Mouse (Mus musculus): ENCODE data around the gene Acox1. TPM values are rescaled to one million over a fixed set of nuclear protein-coding genes. Genes with fewer than 3 reads are reported as not detected.

Acox1 gene
- polyA plus RNA-seq, 1 experiment from 2014 or later = 31.3 TPM

- Histone ChIP-seq H3K9me3 (no peaks in the 10 kb centered on the region), H3K4me3 (peak overlapping the region; percentile 35), H3K27ac (no peak overlapping the region), H3K9ac (peak overlapping the region; percentile 36), H3K4me2 (peak overlapping the region; percentile 66), H3K36me3 (peaks cover 13% of the 10 kb centered on the region; the same call in 1 of the 2 replicates), H3K27me3 (peaks cover 37% of the 10 kb centered on the region), H3K4me1 (peaks cover 45% of the 10 kb centered on the region)
- ATAC-seq (ENCODE audit: insufficient number of reproducible peaks, low FRiP score, low TSS enrichment, low read depth) = no peak
- WGBS = 12% methylated on average over 23 of the region's 23 CpGs
These were observed 23.9 kb upstream of the Acox1 start for GRCm38 (mm10) chr11:116222740-116223059.

GRCm38 (mm10) chr11:116221931-116222739 lies 23.3 kb upstream of the Acox1 start:
- WGBS = 13% methylated on average over 53 of the region's 53 CpGs
- no peaks in the 10 kb centered on the region for H3K9me3 ChIP-seq
- H3K27me3 ChIP-seq = peaks cover 37% of the 10 kb centered on the region
- ATAC-seq (ENCODE audit: insufficient number of reproducible peaks, low FRiP score, low TSS enrichment, low read depth) = no peak
- 0 out of 2 replicates have a peak, but pooled peaks cover 8% of the 10 kb centered on the region for H3K36me3 ChIP-seq
- peak overlapping the region; percentile 36 for H3K9ac ChIP-seq
- H3K4me2 ChIP-seq = peak overlapping the region; percentile 66
- peaks cover 45% of the 10 kb centered on the region for H3K4me1 ChIP-seq
- H3K4me3 ChIP-seq = peak overlapping the region; percentile 35
- no peak overlapping the region for H3K27ac ChIP-seq

- Histone ChIP-seq H3K9ac (no peak overlapping the region), H3K36me3 (0 out of 2 replicates have a peak, but pooled peaks cover 13% of the 10 kb centered on the region), H3K4me2 (no peak overlapping the region), H3K27me3 (peaks cover 37% of the 10 kb centered on the region), H3K4me1 (peaks cover 45% of the 10 kb centered on the region), H3K4me3 (no peak overlapping the region), H3K27ac (peak overlapping the region; percentile 86), H3K9me3 (no peaks in the 10 kb centered on the region)
- WGBS = 22% methylated on average over 4 of the region's 4 CpGs
- ATAC-seq (ENCODE audit: insufficient number of reproducible peaks, low FRiP score, low TSS enrichment, low read depth) = no peak
These were observed 21.0 kb upstream of the Acox1 start for GRCm38 (mm10) chr11:116219885-116220284.

- ATAC-seq (ENCODE audit: insufficient number of reproducible peaks, low FRiP score, low TSS enrichment, low read depth) = peak; percentile 80
- H3K4me3 ChIP-seq = no peak overlapping the region
- peak overlapping the region; percentile 86 for H3K27ac ChIP-seq
- H3K9me3 ChIP-seq = no peaks in the 10 kb centered on the region
- peaks cover 35% of the 10 kb centered on the region for H3K27me3 ChIP-seq
- H3K36me3 ChIP-seq = 0 out of 2 replicates have a peak, but pooled peaks cover 13% of the 10 kb centered on the region
- 38% methylated on average over 7 of the region's 7 CpGs for WGBS
- H3K9ac ChIP-seq = no peak overlapping the region
- peaks cover 45% of the 10 kb centered on the region for H3K4me1 ChIP-seq
- H3K4me2 ChIP-seq = no peak overlapping the region
These were observed 20.0 kb upstream of the Acox1 start for GRCm38 (mm10) chr11:116218737-116219400.

- H3K36me3 ChIP-seq = 0 out of 2 replicates have a peak, but pooled peaks cover 9% of the 10 kb centered on the region
- peaks cover 29% of the 10 kb centered on the region for H3K27me3 ChIP-seq
- ATAC-seq (ENCODE audit: insufficient number of reproducible peaks, low FRiP score, low TSS enrichment, low read depth) = no peak
- peak overlapping the region; percentile 86 for H3K27ac ChIP-seq
- H3K4me3 ChIP-seq = no peak overlapping the region
- 73% methylated on average over 2 of the region's 2 CpGs for WGBS
- no peaks in the 10 kb centered on the region for H3K9me3 ChIP-seq
- no peak overlapping the region for H3K9ac ChIP-seq
- H3K4me1 ChIP-seq = peaks cover 41% of the 10 kb centered on the region
- H3K4me2 ChIP-seq = no peak overlapping the region
These were observed 19.4 kb upstream of the Acox1 start for GRCm38 (mm10) chr11:116218263-116218662.

DNA sequence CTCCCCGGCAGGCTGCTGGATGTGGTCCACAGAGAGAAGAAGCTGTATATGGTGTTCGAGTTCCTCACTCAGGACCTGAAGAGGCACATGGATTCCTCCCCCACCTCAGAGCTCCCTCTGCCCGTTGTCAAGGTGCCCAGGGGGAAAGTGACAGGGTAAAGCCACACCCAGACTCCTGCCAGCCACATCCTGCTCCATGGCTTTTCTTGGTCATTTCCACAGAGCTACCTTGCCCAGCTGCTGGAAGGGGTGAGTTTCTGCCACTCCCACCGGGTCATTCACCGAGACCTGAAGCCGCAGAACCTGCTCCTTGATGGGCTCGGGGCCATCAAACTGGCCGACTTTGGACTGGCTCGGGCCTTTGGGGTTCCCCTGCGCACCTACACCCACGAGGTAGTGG lies 17.7 kb upstream of the Acox1 start:
- ATAC-seq (ENCODE audit: insufficient number of reproducible peaks, low FRiP score, low TSS enrichment, low read depth) = no peak
- H3K36me3 ChIP-seq = 0 out of 2 replicates have a peak, but pooled peaks cover 8% of the 10 kb centered on the region
- no peak overlapping the region for H3K4me3 ChIP-seq
- peaks cover 12% of the 10 kb centered on the region; the same call in 1 of the 2 replicates for H3K27me3 ChIP-seq
- no peaks in the 10 kb centered on the region for H3K9me3 ChIP-seq
- WGBS = 70% methylated on average over 11 of the region's 11 CpGs
- H3K4me2 ChIP-seq = no peak overlapping the region
- peaks cover 27% of the 10 kb centered on the region for H3K4me1 ChIP-seq
- H3K27ac ChIP-seq = no peak overlapping the region
- no peak overlapping the region for H3K9ac ChIP-seq

DNA sequence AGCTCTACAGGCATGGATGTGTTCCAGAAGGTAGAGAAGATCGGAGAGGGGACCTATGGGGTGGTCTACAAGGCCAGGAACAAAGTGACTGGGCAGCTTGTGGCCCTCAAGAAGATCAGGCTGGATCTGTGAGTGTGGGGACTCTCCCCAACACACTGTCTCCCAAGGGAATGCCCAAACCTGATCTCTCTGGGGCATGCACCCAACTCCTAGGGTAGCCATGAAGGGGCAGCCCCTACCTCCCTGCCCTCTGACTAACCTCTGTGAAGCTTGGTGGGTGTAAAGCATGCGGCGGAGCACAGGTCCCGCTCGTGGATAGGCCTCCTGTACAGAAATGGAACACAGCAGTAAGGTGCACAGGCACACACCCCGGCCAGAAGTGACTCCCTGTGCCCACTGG lies 17.1 kb upstream of the Acox1 start:
- Histone ChIP-seq H3K4me1 (peaks cover 27% of the 10 kb centered on the region), H3K27ac (no peak overlapping the region), H3K4me3 (no peak overlapping the region), H3K36me3 (0 out of 2 replicates have a peak, but pooled peaks cover 9% of the 10 kb centered on the region), H3K4me2 (no peak overlapping the region), H3K9ac (no peak overlapping the region), H3K9me3 (no peaks in the 10 kb centered on the region), H3K27me3 (peaks cover 6% of the 10 kb centered on the region; the same call in 1 of the 2 replicates)
- 86% methylated on average over 6 of the region's 6 CpGs for WGBS
- no peak for ATAC-seq (ENCODE audit: insufficient number of reproducible peaks, low FRiP score, low TSS enrichment, low read depth)

- Histone ChIP-seq H3K4me1 (peaks cover 21% of the 10 kb centered on the region), H3K27me3 (no peaks in the 10 kb centered on the region), H3K9me3 (no peaks in the 10 kb centered on the region), H3K9ac (no peak overlapping the region), H3K4me3 (no peak overlapping the region), H3K4me2 (no peak overlapping the region), H3K36me3 (0 out of 2 replicates have a peak, but pooled peaks cover 9% of the 10 kb centered on the region), H3K27ac (no peak overlapping the region)
- WGBS = 76% methylated on average over 7 of the region's 7 CpGs
- ATAC-seq (ENCODE audit: insufficient number of reproducible peaks, low FRiP score, low TSS enrichment, low read depth) = no peak
These were observed 16.3 kb upstream of the Acox1 start for GRCm38 (mm10) chr11:116215181-116215580.

GRCm38 (mm10) chr11:116213877-116214510 lies 15.1 kb upstream of the Acox1 start:
- H3K4me1 ChIP-seq = peaks cover 9% of the 10 kb centered on the region
- no peaks in the 10 kb centered on the region for H3K9me3 ChIP-seq
- no peak overlapping the region for H3K9ac ChIP-seq
- WGBS = 86% methylated on average over 13 of the region's 13 CpGs
- no peak overlapping the region for H3K4me3 ChIP-seq
- no peak overlapping the region for H3K27ac ChIP-seq
- no peaks in the 10 kb centered on the region for H3K27me3 ChIP-seq
- H3K4me2 ChIP-seq = no peak overlapping the region
- H3K36me3 ChIP-seq = 0 out of 2 replicates have a peak, but pooled peaks cover 9% of the 10 kb centered on the region
- ATAC-seq (ENCODE audit: insufficient number of reproducible peaks, low FRiP score, low TSS enrichment, low read depth) = no peak

GRCm38 (mm10) chr11:116212847-116213246 lies 14.0 kb upstream of the Acox1 start:
- Histone ChIP-seq H3K4me1 (no peaks in the 10 kb centered on the region), H3K27ac (no peak overlapping the region), H3K4me3 (no peak overlapping the region), H3K27me3 (no peaks in the 10 kb centered on the region), H3K9ac (no peak overlapping the region), H3K4me2 (no peak overlapping the region), H3K9me3 (no peaks in the 10 kb centered on the region), H3K36me3 (0 out of 2 replicates have a peak, but pooled peaks cover 12% of the 10 kb centered on the region)
- ATAC-seq (ENCODE audit: insufficient number of reproducible peaks, low FRiP score, low TSS enrichment, low read depth) = no peak
- 87% methylated on average over 6 of the region's 6 CpGs for WGBS

GRCm38 (mm10) chr11:116210696-116211095 lies 11.9 kb upstream of the Acox1 start:
- Histone ChIP-seq H3K27ac (no peak overlapping the region), H3K4me2 (no peak overlapping the region), H3K4me1 (no peaks in the 10 kb centered on the region), H3K36me3 (peaks cover 29% of the 10 kb centered on the region; the same call in 1 of the 2 replicates), H3K4me3 (no peak overlapping the region), H3K9me3 (0 out of 2 replicates have a peak, but pooled peaks cover 3% of the 10 kb centered on the region), H3K27me3 (no peaks in the 10 kb centered on the region), H3K9ac (no peak overlapping the region)
- WGBS = 62% methylated on average over 5 of the region's 5 CpGs
- ATAC-seq (ENCODE audit: insufficient number of reproducible peaks, low FRiP score, low TSS enrichment, low read depth) = no peak

All from limb, embryonic 15.5 days (tissue).